Mouse (Mus musculus): ENCODE measurements around the gene 4930512M02Rik. TPM values are rescaled to one million over a fixed set of nuclear protein-coding genes. Genes with fewer than 3 reads are reported as not detected.

4930512M02Rik gene
- total and polyA plus RNA-seq, 3 experiments: not detected

GRCm38 (mm10) chr11:11658834-11659233 lies 31.2 kb upstream of the 4930512M02Rik start:
- in situ Hi-C loops (cut with MboI; ENCODE audit: low pct_ligation_motif_present, low pct_unique_long_range_greater_than_20kb, low sequenced_read_pairs): no loop called here
- dilution Hi-C loops (cut with MboI; ENCODE audit: extremely low pct_ligation_motif_present, extremely low pct_unique_long_range_greater_than_20kb, low sequenced_read_pairs): no loop called here
- Histone ChIP-seq H3K4me3 (replicated peaks in 1 of 3; ENCODE audit: low read depth in 2 of 3, low read length in 2 of 3, poor library complexity in 1 of 3) (peak overlapping the region in 1 of 3 experiments; percentile 6), H3K9ac (ENCODE audit: insufficient read depth, low read depth) (no peak overlapping the region), H3K27ac (ENCODE audit: insufficient read depth, low read depth) (peak overlapping the region; percentile 8; the same call in 1 of the 2 replicates), H3K79me2 (replicated peaks; ENCODE audit: control insufficient read depth, extremely low read depth, insufficient read depth, poor library complexity, severe bottlenecking) (no peaks in the 10 kb centered on the region), H3K4me1 (ENCODE audit: control insufficient read depth in 1 of 2, insufficient read depth in 2 of 2) (peaks cover 41 to 98% of the 10 kb centered on the region in 2 experiments), H3K9me3 (replicated peaks; ENCODE audit: low read length) (no peaks in the 10 kb centered on the region), H3K36me3 (replicated peaks in 1 of 2; ENCODE audit: control insufficient read depth in 1 of 2, insufficient read depth in 1 of 2, low read length in 1 of 2) (no peaks in the 10 kb centered on the region), H3K4me2 (ENCODE audit: insufficient read depth, low read depth, poor library complexity, severe bottlenecking) (no peak overlapping the region), H3K27me3 (replicated peaks) (no peaks in the 10 kb centered on the region)
- peak; percentile 49 for DNase-seq (ENCODE audit: extremely low read depth)
- no peak for TF ChIP-seq HCFC1 (IDR thresholded peaks at IDR 0.05; ENCODE audit: low read depth, low read length)
- peak; percentile 71 for TF ChIP-seq ETS1 (conservative IDR thresholded peaks at IDR 0.05; ENCODE audit: low read depth, low read length)
- no peak for TF ChIP-seq NRF1 (IDR thresholded peaks at IDR 0.05; ENCODE audit: low read depth, low read length)
- TF ChIP-seq ZMIZ1 (IDR thresholded peaks at IDR 0.05; ENCODE audit: low read depth, low read length): no peak
- TF ChIP-seq ZKSCAN1 (IDR thresholded peaks at IDR 0.05; ENCODE audit: borderline replicate concordance, low read depth, low read length): no peak
- no peak for TF ChIP-seq MXI1 (IDR thresholded peaks at IDR 0.05; ENCODE audit: low read depth, low read length)
- TF ChIP-seq CHD1 (IDR thresholded peaks at IDR 0.05; ENCODE audit: low read depth, low read length): no peak
- TF ChIP-seq PAX5 (IDR thresholded peaks at IDR 0.05; ENCODE audit: low read length): no peak
- TF ChIP-seq ZNF384 (IDR thresholded peaks at IDR 0.05; ENCODE audit: low read depth, low read length): no peak
- TF ChIP-seq POLR2AphosphoS2 (IDR thresholded peaks at IDR 0.05; ENCODE audit: low read depth, low read length): no peak
- TF ChIP-seq NELFE (IDR thresholded peaks at IDR 0.05; ENCODE audit: low read depth, low read length): no peak
- no peak for TF ChIP-seq MAZ (IDR thresholded peaks at IDR 0.05; ENCODE audit: low read depth, low read length)
- TF ChIP-seq IRF4 (IDR thresholded peaks at IDR 0.05; ENCODE audit: low read depth, low read length): peak; percentile 68
- TF ChIP-seq EP300 (IDR thresholded peaks at IDR 0.05; ENCODE audit: low read length): peak; percentile 92
- no peak for TF ChIP-seq JUN (IDR thresholded peaks at IDR 0.05; ENCODE audit: insufficient read depth, low read depth, low read length)
- TF ChIP-seq JUND (conservative IDR thresholded peaks at IDR 0.05; ENCODE audit: low read depth, low read length): no peak; the same call in 1 of the 2 replicates
- TF ChIP-seq E2F4 (IDR thresholded peaks at IDR 0.05; ENCODE audit: insufficient replicate concordance, low read depth, low read length): no peak
- no peak for TF ChIP-seq ZC3H11A (IDR thresholded peaks at IDR 0.05; ENCODE audit: low read depth, low read length)
- no peak for TF ChIP-seq SIN3A (IDR thresholded peaks at IDR 0.05; ENCODE audit: low read length)
- no peak for TF ChIP-seq UBTF (IDR thresholded peaks at IDR 0.05; ENCODE audit: low read depth, low read length)
- TF ChIP-seq CTCF (conservative IDR thresholded peaks at IDR 0.05 in 1 of 2, IDR thresholded peaks at IDR 0.05 in 1 of 2; ENCODE audit: low read depth in 2 of 2, low read length in 2 of 2): no peak
- 0 out of 2 replicates have a peak, but pooled peaks have one; percentile 33 for TF ChIP-seq MAFK (IDR thresholded peaks at IDR 0.05; ENCODE audit: insufficient replicate concordance, low read length)
- no peak for TF ChIP-seq TBP (conservative IDR thresholded peaks at IDR 0.05; ENCODE audit: low read depth, low read length)
- peak; percentile 80; the same call in 1 of the 2 replicates for TF ChIP-seq MEF2A (IDR thresholded peaks at IDR 0.05; ENCODE audit: borderline replicate concordance, low read depth, low read length)
- no peak for TF ChIP-seq CHD2 (IDR thresholded peaks at IDR 0.05; ENCODE audit: low read length)
- no peak for TF ChIP-seq USF2 (conservative IDR thresholded peaks at IDR 0.05; ENCODE audit: low read depth, low read length)
- TF ChIP-seq TCF12 (IDR thresholded peaks at IDR 0.05; ENCODE audit: low read depth, low read length): peak; percentile 62; the same call in 1 of the 2 replicates
- TF ChIP-seq KAT2A (IDR thresholded peaks at IDR 0.05; ENCODE audit: insufficient replicate concordance, low read length): no peak
- TF ChIP-seq USF1 (IDR thresholded peaks at IDR 0.05; ENCODE audit: low read depth, low read length): no peak
- no peak for TF ChIP-seq RCOR1 (conservative IDR thresholded peaks at IDR 0.05; ENCODE audit: low read depth, low read length)
- peak; percentile 3; the same call in 1 of the 2 replicates for TF ChIP-seq SMC3 (IDR thresholded peaks at IDR 0.05; ENCODE audit: low read depth, low read length)
- TF ChIP-seq MYC (IDR thresholded peaks at IDR 0.05; ENCODE audit: low read depth, low read length): peak; percentile 49; the same call in 1 of the 2 replicates
- TF ChIP-seq GABPA (IDR thresholded peaks at IDR 0.05; ENCODE audit: insufficient replicate concordance, low read depth, low read length): no peak
- peak; percentile 99 for TF ChIP-seq BHLHE40 (IDR thresholded peaks at IDR 0.05; ENCODE audit: low read depth, low read length)
- no peak for TF ChIP-seq ELF1 (IDR thresholded peaks at IDR 0.05; ENCODE audit: low read depth, low read length)
- no peak for TF ChIP-seq RAD21 (IDR thresholded peaks at IDR 0.05; ENCODE audit: low read depth, low read length)
- no peak for TF ChIP-seq POLR2A (IDR thresholded peaks at IDR 0.05; ENCODE audit: low read depth, low read length)
- peak; percentile 57; the same call in 1 of the 2 replicates for TF ChIP-seq MAX (IDR thresholded peaks at IDR 0.05; ENCODE audit: low read length)

Data from CH12.LX (cell line).